Mouse (Mus musculus) retina, embryonic 14.5 days (tissue): Measurements from ENCODE around the gene Kirrel.

ENCODE experiments used
- DNase-seq: peaks from one replicate; pipeline ENCODE4 v3.0.0-alpha.2; 2015; ENCODE audit warnings: low spot score

The Kirrel gene

GRCm38 (mm10) chr3:87079301-87079700, 95.2 kb downstream of the Kirrel start:
- DNase-seq: no peak

GRCm38 (mm10) chr3:87077681-87078080, 96.9 kb downstream of the Kirrel start:
- no peak for DNase-seq

- no peak for DNase-seq
These were observed 97.6 kb downstream of the Kirrel start for GRCm38 (mm10) chr3:87076899-87077298.

- DNase-seq: no peak
These were observed 98.4 kb downstream of the Kirrel start for GRCm38 (mm10) chr3:87076161-87076560.

GRCm38 (mm10) chr3:87072612-87073515, 101.7 kb downstream of the Kirrel start:
- DNase-seq: peak; percentile 56

GRCm38 (mm10) chr3:87072191-87072590, 102.4 kb downstream of the Kirrel start:
- no peak for DNase-seq

GRCm38 (mm10) chr3:87067396-87067975, 107.1 kb downstream of the Kirrel start:
- no peak for DNase-seq

GRCm38 (mm10) chr3:87053939-87054338, 120.6 kb downstream of the Kirrel start:
- DNase-seq: no peak

- DNase-seq: peak; percentile 12
These were observed 126.7 kb downstream of the Kirrel start for GRCm38 (mm10) chr3:87047801-87048200.

GRCm38 (mm10) chr3:87041733-87042132, 132.8 kb downstream of the Kirrel start:
- no peak for DNase-seq

GRCm38 (mm10) chr3:87038500-87038899, 136.0 kb downstream of the Kirrel start:
- no peak for DNase-seq

GRCm38 (mm10) chr3:87034061-87034460, 140.5 kb downstream of the Kirrel start:
- DNase-seq: no peak

GRCm38 (mm10) chr3:87033357-87033756, 141.2 kb downstream of the Kirrel start:
- DNase-seq: peak; percentile 92

GRCm38 (mm10) chr3:87030855-87031254, 143.7 kb downstream of the Kirrel start:
- DNase-seq: peak; percentile 91
